Mouse (Mus musculus) limb, embryonic 14.5 days (tissue): ENCODE data around the gene Skida1. TPM values are rescaled to one million over a fixed set of nuclear protein-coding genes. Genes with fewer than 3 reads are reported as not detected.

Experiments
- ATAC-seq: fragments of 200-750 bp; cut with Nextera tagmentation; 2 replicates; pipeline ENCODE4 v1.8.0; 2017; ENCODE audit warnings: low read depth, moderate number of reproducible peaks, moderate TSS enrichment; ENCODE audit not compliant: low FRiP score
- DNase-seq: peaks from one replicate; pipeline ENCODE4 v3.0.0-alpha.2; 2015; ENCODE audit warnings: low spot score
- H3K27ac ChIP-seq: fragments of 300-500 bp; sonication (generic); replicated peaks from 2 replicates; pipeline ENCODE4 v1.5.1; 2014; ENCODE audit warnings: low read depth, mild to moderate bottlenecking, low read length, moderate library complexity, mixed read lengths
- H3K27me3 ChIP-seq: fragments of 300-500 bp; sonication (generic); 2 replicates; pipeline ENCODE4 v1.6.1; 2014; ENCODE audit warnings: low read length, mixed read lengths; ENCODE audit not compliant: control insufficient read depth, insufficient read depth
- H3K36me3 ChIP-seq: fragments of 300-500 bp; sonication (generic); 2 replicates; pipeline ENCODE4 v1.6.1; 2014; ENCODE audit warnings: mild to moderate bottlenecking, low read length, moderate library complexity, mixed read lengths; ENCODE audit not compliant: control insufficient read depth, insufficient read depth
- H3K4me1 ChIP-seq: fragments of 300-500 bp; sonication (generic); 2 replicates; pipeline ENCODE4 v1.6.1; 2014; ENCODE audit warnings: antibody characterized with exemption, low read length, mixed read lengths; ENCODE audit not compliant: control insufficient read depth, insufficient read depth
- H3K4me2 ChIP-seq: fragments of 300-500 bp; sonication (generic); replicated peaks from 2 replicates; pipeline ENCODE4 v1.6.1; 2014; ENCODE audit warnings: low read depth, mild to moderate bottlenecking, low read length, moderate library complexity; ENCODE audit not compliant: severe bottlenecking
- H3K4me3 ChIP-seq: fragments of 300-500 bp; sonication (generic); replicated peaks from 2 replicates; pipeline ENCODE4 v1.5.1; 2014; ENCODE audit warnings: low read length
- H3K9ac ChIP-seq: fragments of 300-500 bp; sonication (generic); 2 replicates; pipeline ENCODE4 v1.6.1; 2014; ENCODE audit warnings: mild to moderate bottlenecking, low read depth, low read length, moderate library complexity; ENCODE audit not compliant: severe bottlenecking
- H3K9me3 ChIP-seq: fragments of 300-500 bp; sonication (generic); 2 replicates; pipeline ENCODE4 v1.6.1; 2016; ENCODE audit warnings: low read length; ENCODE audit not compliant: control insufficient read depth
- POLR2A ChIP-seq: fragments of 200-500 bp; IDR thresholded peaks from 2 replicates; pipeline ENCODE4 v1.8.0; 2012; ENCODE audit warnings: inconsistent platforms, mild to moderate bottlenecking, moderate library complexity, borderline replicate concordance; ENCODE audit not compliant: insufficient read depth, insufficient read length; ENCODE audit errors: extremely low read depth
- WGBS: fragments of 180-500 bp; shearing (Covaris S2); extraction: QIAGEN DNeasy Blood & Tissue Kit; methylation state at CpG from one replicate; pipeline ENCODE4 v1.1.7; 2014; 5-methylcytosine and 5-hydroxymethylcytosine counted together
- polyA plus RNA-seq, 2 experiments: library from polyadenylated mRNA; depleted of rRNA in 1 of 2; stranded (reverse) in 1 of 2; unstranded in 1 of 2; fragments of >200 nt; fragmentation: Nextera tagmentation in 1 of 2; extraction: Ambion mirVana in 1 of 2; gene quantifications; 2 replicates each; pipeline versions ENCODE4 v1.2.1 to v1.2.3; 2012 to 2014

The Skida1 gene
- polyA plus RNA-seq, 2 experiments: 8.2 to 19.0 TPM

DNA sequence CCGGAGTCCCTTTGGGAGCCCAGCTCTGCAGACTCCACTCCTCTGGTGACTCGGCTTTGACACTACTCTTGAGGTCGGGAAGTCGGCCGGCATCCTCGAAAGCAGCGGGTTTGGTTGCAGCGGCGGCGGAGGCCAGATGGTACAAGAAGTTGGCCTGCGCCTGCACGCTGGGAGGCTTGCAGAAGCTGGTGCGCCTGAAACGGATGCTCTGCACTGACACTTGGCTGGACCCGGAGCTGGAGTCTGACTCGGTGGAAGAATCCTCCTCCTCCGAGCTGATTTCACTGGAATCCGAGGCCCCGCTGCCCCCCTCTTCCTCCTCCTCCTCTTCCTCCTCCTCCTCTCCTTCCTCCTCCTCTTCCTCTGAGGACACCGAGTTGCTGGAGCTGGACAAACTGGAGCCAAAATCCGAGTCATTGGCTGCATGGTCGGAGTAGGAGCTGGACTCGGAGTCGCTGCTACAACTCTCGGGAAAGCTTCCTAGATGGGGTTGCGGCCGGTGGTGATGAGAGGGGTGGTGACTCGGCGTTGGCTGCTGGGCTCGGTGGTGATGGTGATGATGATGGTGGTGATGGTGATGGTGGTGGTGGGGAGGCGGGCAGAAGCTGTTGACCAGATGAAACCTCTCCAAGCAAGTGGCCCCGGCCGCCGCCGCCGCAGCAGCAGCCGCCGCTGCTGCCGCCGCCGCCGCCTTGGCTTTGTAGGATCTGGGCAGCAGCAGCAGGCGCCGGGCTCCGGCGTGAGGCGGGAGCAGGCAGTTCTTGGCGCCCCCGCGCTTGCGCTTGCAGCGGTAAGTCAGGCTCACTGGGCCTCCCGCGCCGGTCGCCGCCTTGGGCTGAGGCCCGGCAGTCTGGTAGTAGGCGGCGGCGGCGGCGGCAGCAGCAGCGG is 1.8 kb downstream of the Skida1 start:
- WGBS: under 1% methylated on average over 35 of the region's 64 CpGs
- peak overlapping the region; percentile 96 for H3K4me3 ChIP-seq
- no peak for DNase-seq
- peak overlapping the region; percentile 100 for H3K27ac ChIP-seq
- no peaks in the 10 kb centered on the region for H3K27me3 ChIP-seq
- no peaks in the 10 kb centered on the region for H3K36me3 ChIP-seq
- H3K9me3 ChIP-seq: no peaks in the 10 kb centered on the region
- peak; percentile 24 for ATAC-seq
- H3K4me1 ChIP-seq: peaks cover 37% of the 10 kb centered on the region
- TF ChIP-seq POLR2A: peak; percentile 13; the same call in 1 of the 2 replicates
- peak overlapping the region; percentile 89 for H3K4me2 ChIP-seq
- H3K9ac ChIP-seq: peak overlapping the region; percentile 100

DNA sequence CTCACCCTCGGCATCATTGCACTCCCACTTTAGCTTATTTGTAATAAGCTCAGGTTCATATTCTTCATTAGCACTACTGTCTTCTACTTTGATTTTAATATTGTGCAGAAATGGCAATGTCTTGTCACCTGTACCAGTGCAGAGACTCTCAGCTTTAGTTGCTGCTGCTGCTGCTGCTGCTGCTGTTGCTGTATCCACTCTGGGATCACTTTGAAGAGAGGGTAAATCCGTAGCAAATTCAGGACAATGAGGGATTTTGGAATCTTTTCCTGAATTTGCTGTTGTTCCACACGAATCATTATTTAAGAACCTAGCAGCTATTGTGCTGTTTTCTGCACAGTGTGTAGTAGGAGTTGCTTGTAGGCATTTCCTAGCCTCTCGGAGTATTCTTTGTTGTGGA is 2.7 kb downstream of the Skida1 start:
- H3K4me1 ChIP-seq: peaks cover 38% of the 10 kb centered on the region
- ATAC-seq (no peak), DNase-seq (no peak)
- peak overlapping the region; percentile 100 for H3K9ac ChIP-seq
- peak overlapping the region; percentile 89 for H3K4me2 ChIP-seq
- H3K4me3 ChIP-seq: peak overlapping the region; percentile 96
- WGBS: 0% methylated on average over 4 of the region's 4 CpGs
- no peaks in the 10 kb centered on the region for H3K9me3 ChIP-seq
- no peaks in the 10 kb centered on the region for H3K27me3 ChIP-seq
- TF ChIP-seq POLR2A: no peak
- no peaks in the 10 kb centered on the region for H3K36me3 ChIP-seq
- H3K27ac ChIP-seq: peak overlapping the region; percentile 100

DNA sequence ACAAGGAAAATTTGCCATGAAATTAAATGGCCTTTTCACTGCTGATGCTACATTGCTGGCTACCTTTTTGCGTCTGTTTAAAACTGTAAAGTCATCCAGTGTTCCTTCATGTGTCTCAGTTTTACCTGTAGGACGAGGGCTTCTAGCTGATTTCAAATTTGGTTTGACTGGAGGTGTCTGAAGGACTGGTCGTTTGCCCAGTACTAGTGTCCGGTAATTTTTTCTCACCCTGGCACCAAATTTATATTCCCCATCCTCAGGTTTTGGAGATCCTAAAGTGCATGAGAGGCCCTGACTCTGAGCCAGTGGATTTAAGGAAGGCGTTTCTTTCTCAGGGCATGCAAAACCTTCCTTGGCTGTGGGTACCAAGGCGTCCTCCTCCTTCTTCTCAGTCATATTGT is 3.1 kb downstream of the Skida1 start:
- Histone ChIP-seq H3K4me2 (peak overlapping the region; percentile 89), H3K36me3 (no peaks in the 10 kb centered on the region), H3K9ac (peak overlapping the region; percentile 100), H3K27me3 (no peaks in the 10 kb centered on the region), H3K27ac (peak overlapping the region; percentile 100), H3K9me3 (no peaks in the 10 kb centered on the region), H3K4me1 (peaks cover 42% of the 10 kb centered on the region), H3K4me3 (peak overlapping the region; percentile 96)
- DNase-seq: no peak
- TF ChIP-seq POLR2A: no peak
- no peak for ATAC-seq
- 7% methylated on average over 6 of the region's 6 CpGs for WGBS

DNA sequence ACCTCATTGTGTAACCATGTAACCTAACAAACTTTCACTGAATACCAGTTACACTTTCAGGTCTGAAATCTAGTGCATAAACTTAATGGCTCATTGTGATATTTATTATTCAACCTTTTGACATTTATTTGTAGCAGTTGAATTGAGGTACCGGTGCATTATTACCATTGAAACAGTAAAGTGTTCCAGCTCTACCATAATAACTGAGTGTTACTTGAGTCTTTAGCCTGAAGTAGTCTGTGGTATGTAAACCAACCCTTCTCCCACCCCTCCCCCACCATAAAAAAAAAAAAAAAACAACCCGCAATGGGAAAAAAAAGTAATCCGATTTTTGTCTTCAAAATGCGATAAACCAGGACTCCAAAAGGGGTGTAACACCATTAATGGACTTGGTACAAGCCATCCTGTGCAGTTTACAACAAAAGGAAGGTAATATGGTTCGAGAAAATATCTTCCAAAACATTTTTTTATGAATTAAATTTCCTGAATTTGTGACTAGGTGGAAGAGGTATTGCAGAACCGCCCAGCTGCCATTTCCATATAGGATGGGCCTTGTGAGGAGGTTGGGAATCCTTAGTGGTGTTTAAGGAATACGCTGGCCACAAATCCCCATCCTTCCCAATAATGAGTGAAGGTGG is 3.6 kb downstream of the Skida1 start:
- peaks cover 45% of the 10 kb centered on the region for H3K4me1 ChIP-seq
- H3K9ac ChIP-seq: peak overlapping the region; percentile 100
- H3K36me3 ChIP-seq: no peaks in the 10 kb centered on the region
- ATAC-seq (no peak), DNase-seq (no peak)
- no peaks in the 10 kb centered on the region for H3K9me3 ChIP-seq
- H3K4me3 ChIP-seq: peak overlapping the region; percentile 96
- peak overlapping the region; percentile 100 for H3K27ac ChIP-seq
- no peaks in the 10 kb centered on the region for H3K27me3 ChIP-seq
- TF ChIP-seq POLR2A: no peak
- 4% methylated on average over 7 of the region's 7 CpGs for WGBS
- H3K4me2 ChIP-seq: peak overlapping the region; percentile 89

DNA sequence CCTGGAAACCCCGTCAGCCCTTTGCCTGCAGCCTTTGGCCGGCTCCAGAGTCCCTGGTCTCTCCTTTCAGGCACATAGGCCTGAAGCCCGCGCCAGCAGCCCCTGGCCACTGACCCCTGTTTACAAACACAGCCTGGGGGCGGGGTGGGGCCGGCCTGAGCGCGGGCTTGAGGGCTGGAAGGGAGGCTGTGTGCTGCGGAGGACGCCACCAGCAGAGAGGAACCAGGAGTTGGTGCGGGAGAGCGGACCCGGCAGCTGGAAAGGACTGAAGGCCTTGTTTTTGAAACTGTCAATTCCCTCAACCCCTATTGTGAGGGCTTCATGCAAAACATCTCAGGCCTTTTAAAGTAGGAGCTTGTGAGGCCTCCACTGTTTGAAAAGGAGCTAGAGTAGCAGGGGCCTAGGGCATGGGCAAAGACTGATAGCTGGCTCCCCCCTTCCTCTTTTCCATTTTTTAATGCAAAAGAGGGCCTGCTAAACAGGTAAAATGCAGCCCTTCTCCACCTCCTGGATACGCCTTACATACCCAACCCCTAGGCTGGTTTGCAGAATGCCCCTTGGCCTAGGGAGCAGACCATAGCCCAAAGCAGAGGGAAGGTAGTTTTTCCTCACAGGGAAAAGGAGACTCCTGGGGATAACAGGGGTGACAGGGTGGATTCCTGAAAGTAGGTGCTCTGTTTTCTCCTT is 7.5 kb downstream of the Skida1 start:
- peak overlapping the region; percentile 7; the same call in 1 of the 2 replicates for H3K4me3 ChIP-seq
- no peak for TF ChIP-seq POLR2A
- DNase-seq: no peak
- no peaks in the 10 kb centered on the region for H3K27me3 ChIP-seq
- WGBS: 21% methylated on average over 13 of the region's 14 CpGs
- H3K9ac ChIP-seq: peak overlapping the region; percentile 61
- ATAC-seq: 0 out of 2 replicates have a peak, but pooled peaks have one; percentile 20
- peaks cover 46% of the 10 kb centered on the region for H3K4me1 ChIP-seq
- no peaks in the 10 kb centered on the region for H3K9me3 ChIP-seq
- H3K4me2 ChIP-seq: peak overlapping the region; percentile 61
- peak overlapping the region; percentile 41; the same call in 1 of the 2 replicates for H3K27ac ChIP-seq
- H3K36me3 ChIP-seq: no peaks in the 10 kb centered on the region
